Mouse (Mus musculus): ENCODE measurements around the gene Card9. TPM values are rescaled to one million over a fixed set of nuclear protein-coding genes. Genes with fewer than 3 reads are reported as not detected.
A peak's percentile ranks its signal among the peaks of the same experiment; 100 is the strongest.

Card9 gene
- polyA plus RNA-seq (2012; rRNA removed): 2.1 and 2.5 TPM in 2 replicates

GRCm38 (mm10) chr2:26360772-26361171, at the start of gene Card9:
Card9 (minus strand) TSS chr2:26360918.
- Histone ChIP-seq H3K27ac (ENCODE audit: insufficient read depth, low read depth, low read length) (no peak within 1 kb of the TSS), H3K27me3 (replicated peaks; ENCODE audit: control insufficient read depth, insufficient read depth, low read length) (no peaks in the 10 kb centered on the region), H3K36me3 (ENCODE audit: control insufficient read depth, insufficient read depth, low read length) (no peaks in the 10 kb centered on the region), H3K4me3 (ENCODE audit: insufficient read depth, low read depth, low read length) (no peak within 1 kb of the TSS), H3K4me1 (ENCODE audit: control insufficient read depth, insufficient read depth, low read length) (peaks cover 4% of the 10 kb centered on the region; the same call in 1 of the 2 replicates)
- DNase-seq: no peak
- TF ChIP-seq POLR2A (IDR thresholded peaks at IDR 0.05; ENCODE audit: low read depth, low read length) (no peak), CTCF (conservative IDR thresholded peaks at IDR 0.05; ENCODE audit: insufficient read depth, insufficient read length, low read depth, low read length) (no peak)
- WGBS: 45% methylated on average over 3 of the region's 3 CpGs

GRCm38 (mm10) chr2:26410091-26410490, 49.4 kb upstream of the Card9 start:
- no peak overlapping the region for H3K4me3 ChIP-seq (ENCODE audit: insufficient read depth, low read depth, low read length)
- H3K36me3 ChIP-seq (ENCODE audit: control insufficient read depth, insufficient read depth, low read length): no peaks in the 10 kb centered on the region; the same call in 1 of the 2 replicates
- peak overlapping the region; percentile 72 for H3K27ac ChIP-seq (ENCODE audit: insufficient read depth, low read depth, low read length)
- DNase-seq: no peak
- no peak for TF ChIP-seq CTCF (conservative IDR thresholded peaks at IDR 0.05; ENCODE audit: insufficient read depth, insufficient read length, low read depth, low read length)
- TF ChIP-seq POLR2A (IDR thresholded peaks at IDR 0.05; ENCODE audit: low read depth, low read length): no peak
- peaks cover 29% of the 10 kb centered on the region for H3K4me1 ChIP-seq (ENCODE audit: control insufficient read depth, insufficient read depth, low read length)
- H3K27me3 ChIP-seq (replicated peaks; ENCODE audit: control insufficient read depth, insufficient read depth, low read length): no peaks in the 10 kb centered on the region
- WGBS: 51% methylated on average over 5 of the region's 5 CpGs

GRCm38 (mm10) chr2:26409362-26409761, 48.6 kb upstream of the Card9 start:
- H3K4me3 ChIP-seq (ENCODE audit: insufficient read depth, low read depth, low read length): no peak overlapping the region
- TF ChIP-seq POLR2A (IDR thresholded peaks at IDR 0.05; ENCODE audit: low read depth, low read length) (no peak), CTCF (conservative IDR thresholded peaks at IDR 0.05; ENCODE audit: insufficient read depth, insufficient read length, low read depth, low read length) (no peak)
- WGBS: 55% methylated on average over 3 of the region's 3 CpGs
- H3K36me3 ChIP-seq (ENCODE audit: control insufficient read depth, insufficient read depth, low read length): no peaks in the 10 kb centered on the region; the same call in 1 of the 2 replicates
- no peaks in the 10 kb centered on the region for H3K27me3 ChIP-seq (replicated peaks; ENCODE audit: control insufficient read depth, insufficient read depth, low read length)
- H3K27ac ChIP-seq (ENCODE audit: insufficient read depth, low read depth, low read length): 0 out of 2 replicates have a peak overlapping the region, but pooled peaks have one; percentile 11
- peaks cover 29% of the 10 kb centered on the region for H3K4me1 ChIP-seq (ENCODE audit: control insufficient read depth, insufficient read depth, low read length)
- DNase-seq: no peak

GRCm38 (mm10) chr2:26408515-26409356, 48.0 kb upstream of the Card9 start, which contains the start of gene Inpp5e:
Inpp5e (minus strand) TSS chr2:26409203.
- peak; percentile 98 for DNase-seq
- peak within 1 kb of the TSS; percentile 86 for H3K27ac ChIP-seq (ENCODE audit: insufficient read depth, low read depth, low read length)
- TF ChIP-seq POLR2A (IDR thresholded peaks at IDR 0.05; ENCODE audit: low read depth, low read length) (peak; percentile 7), CTCF (conservative IDR thresholded peaks at IDR 0.05; ENCODE audit: insufficient read depth, insufficient read length, low read depth, low read length) (peak; percentile 89)
- under 1% methylated on average over 57 of the region's 57 CpGs for WGBS
- H3K36me3 ChIP-seq (ENCODE audit: control insufficient read depth, insufficient read depth, low read length): no peaks in the 10 kb centered on the region
- H3K4me1 ChIP-seq (ENCODE audit: control insufficient read depth, insufficient read depth, low read length): peaks cover 29% of the 10 kb centered on the region
- H3K4me3 ChIP-seq (ENCODE audit: insufficient read depth, low read depth, low read length): peak within 1 kb of the TSS; percentile 70
- no peaks in the 10 kb centered on the region for H3K27me3 ChIP-seq (replicated peaks; ENCODE audit: control insufficient read depth, insufficient read depth, low read length)

DNA sequence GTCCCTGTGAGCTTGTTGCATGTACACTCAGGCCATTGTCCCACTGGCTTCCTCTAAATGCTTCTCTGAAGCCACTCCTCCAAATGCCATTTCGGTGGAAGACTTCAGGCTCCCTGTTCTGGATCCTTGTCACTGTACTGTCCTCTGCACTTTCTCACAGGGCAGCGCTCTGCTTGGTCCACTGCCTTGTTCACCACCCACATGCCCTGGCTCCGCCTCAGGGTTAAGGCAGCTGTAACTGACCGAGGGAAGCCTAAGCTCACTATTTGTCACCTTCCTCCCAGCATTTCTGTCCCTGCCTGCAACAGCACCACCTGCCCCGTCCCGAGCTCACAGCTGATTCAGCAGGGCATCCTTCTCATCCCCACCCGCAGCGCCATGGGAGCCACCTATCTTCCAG, 42.6 kb upstream of the Card9 start:
- WGBS: 40% methylated on average over 8 of the region's 8 CpGs
- H3K4me3 ChIP-seq (ENCODE audit: insufficient read depth, low read depth, low read length): no peak overlapping the region
- no peak for TF ChIP-seq POLR2A (IDR thresholded peaks at IDR 0.05; ENCODE audit: low read depth, low read length)
- TF ChIP-seq CTCF (conservative IDR thresholded peaks at IDR 0.05; ENCODE audit: insufficient read depth, insufficient read length, low read depth, low read length): no peak
- peaks cover 2% of the 10 kb centered on the region; the same call in 1 of the 2 replicates for H3K36me3 ChIP-seq (ENCODE audit: control insufficient read depth, insufficient read depth, low read length)
- H3K27me3 ChIP-seq (replicated peaks; ENCODE audit: control insufficient read depth, insufficient read depth, low read length): no peaks in the 10 kb centered on the region
- peak; percentile 78 for DNase-seq
- H3K4me1 ChIP-seq (ENCODE audit: control insufficient read depth, insufficient read depth, low read length): peaks cover 26% of the 10 kb centered on the region
- no peak overlapping the region for H3K27ac ChIP-seq (ENCODE audit: insufficient read depth, low read depth, low read length)

DNA sequence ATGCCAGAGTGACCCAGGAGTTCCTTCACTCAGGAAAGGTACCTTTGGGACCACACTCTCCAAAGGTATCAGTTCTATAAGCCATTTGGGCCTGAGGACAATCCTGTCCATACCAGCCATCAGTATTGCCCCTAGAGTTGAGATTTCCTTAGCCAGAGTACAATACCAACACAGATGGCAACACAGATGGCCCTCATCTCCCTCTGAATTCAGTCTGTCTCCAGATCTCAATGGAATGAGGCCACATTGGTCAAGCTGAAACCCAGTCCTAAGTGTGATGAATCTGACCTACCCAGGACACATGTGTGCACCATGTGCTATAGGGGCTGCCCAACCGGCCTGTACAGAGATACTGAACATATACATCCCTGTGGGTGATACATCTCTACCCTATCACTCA, 41.5 kb upstream of the Card9 start:
- TF ChIP-seq POLR2A (IDR thresholded peaks at IDR 0.05; ENCODE audit: low read depth, low read length): no peak
- H3K27me3 ChIP-seq (replicated peaks; ENCODE audit: control insufficient read depth, insufficient read depth, low read length): no peaks in the 10 kb centered on the region
- H3K27ac ChIP-seq (ENCODE audit: insufficient read depth, low read depth, low read length): no peak overlapping the region
- no peak for DNase-seq
- no peak overlapping the region for H3K4me3 ChIP-seq (ENCODE audit: insufficient read depth, low read depth, low read length)
- 88% methylated on average over 1 of the region's 1 CpGs for WGBS
- H3K4me1 ChIP-seq (ENCODE audit: control insufficient read depth, insufficient read depth, low read length): peaks cover 16% of the 10 kb centered on the region; the same call in 1 of the 2 replicates
- H3K36me3 ChIP-seq (ENCODE audit: control insufficient read depth, insufficient read depth, low read length): peaks cover 2% of the 10 kb centered on the region; the same call in 1 of the 2 replicates

- Histone ChIP-seq H3K27ac (ENCODE audit: insufficient read depth, low read depth, low read length) (no peak overlapping the region), H3K4me3 (ENCODE audit: insufficient read depth, low read depth, low read length) (no peak overlapping the region), H3K27me3 (replicated peaks; ENCODE audit: control insufficient read depth, insufficient read depth, low read length) (no peaks in the 10 kb centered on the region), H3K4me1 (ENCODE audit: control insufficient read depth, insufficient read depth, low read length) (peaks cover 11% of the 10 kb centered on the region; the same call in 1 of the 2 replicates), H3K36me3 (ENCODE audit: control insufficient read depth, insufficient read depth, low read length) (peaks cover 2% of the 10 kb centered on the region; the same call in 1 of the 2 replicates)
- WGBS: 91% methylated on average over 4 of the region's 4 CpGs
- TF ChIP-seq POLR2A (IDR thresholded peaks at IDR 0.05; ENCODE audit: low read depth, low read length) (no peak), CTCF (conservative IDR thresholded peaks at IDR 0.05; ENCODE audit: insufficient read depth, insufficient read length, low read depth, low read length) (no peak)
- no peak for DNase-seq
Measured at GRCm38 (mm10) chr2:26401023-26401422, 40.3 kb upstream of the Card9 start.

Measured in kidney, adult 2 months (tissue).